Mouse (Mus musculus) heart, embryonic 13.5 days (tissue): ENCODE measurements at regions not wholly inside any gene's neighbourhood (a gene's known extent, or its start where the extent isn't known, plus 50 kb on each side); places are given as distances from the start of the nearest gene placed in this dataset.

Experiments used
- ATAC-seq: fragments of 200-750 bp; cut with Nextera tagmentation; 2 replicates; pipeline ENCODE4 v1.8.0; 2017; ENCODE audit warnings: moderate TSS enrichment; ENCODE audit not compliant: insufficient number of reproducible peaks, low FRiP score, low TSS enrichment; ENCODE audit errors: extremely low read depth
- H3K27ac ChIP-seq: fragments of 300-500 bp; sonication (generic); replicated peaks from 2 replicates; pipeline ENCODE4 v1.5.1; 2015; ENCODE audit warnings: moderate library complexity, mild to moderate bottlenecking, inconsistent platforms
- H3K27me3 ChIP-seq: fragments of 300-500 bp; sonication (generic); replicated peaks from 2 replicates; pipeline ENCODE4 v1.6.1; 2015; ENCODE audit warnings: mild to moderate bottlenecking, inconsistent platforms
- H3K36me3 ChIP-seq: fragments of 300-500 bp; sonication (generic); 2 replicates; pipeline ENCODE4 v1.6.1; 2015; ENCODE audit warnings: mild to moderate bottlenecking, inconsistent platforms
- H3K4me1 ChIP-seq: fragments of 300-500 bp; sonication (generic); 2 replicates; pipeline ENCODE4 v1.6.1; 2015; ENCODE audit warnings: inconsistent platforms
- H3K4me2 ChIP-seq: fragments of 300-500 bp; sonication (generic); 2 replicates; pipeline ENCODE4 v1.6.1; 2015; ENCODE audit warnings: inconsistent platforms, mild to moderate bottlenecking, moderate library complexity
- H3K4me3 ChIP-seq: fragments of 300-500 bp; sonication (generic); 2 replicates; pipeline ENCODE4 v1.5.1; 2015; ENCODE audit warnings: moderate library complexity, mild to moderate bottlenecking, inconsistent platforms
- H3K9ac ChIP-seq: fragments of 300-500 bp; sonication (generic); 2 replicates; pipeline ENCODE4 v1.6.1; 2015; ENCODE audit warnings: inconsistent platforms, mild to moderate bottlenecking, moderate library complexity
- H3K9me3 ChIP-seq: fragments of 300-500 bp; sonication (generic); 2 replicates; pipeline ENCODE4 v1.6.1; 2016; ENCODE audit warnings: inconsistent platforms
- WGBS: fragments of 180-500 bp; shearing (Covaris S2); methylation state at CpG from one replicate; pipeline ENCODE4 v1.1.7; 2015; ENCODE audit warnings: mixed read lengths; 5-methylcytosine and 5-hydroxymethylcytosine counted together

GRCm38 (mm10) chr13:16633445-16634092, 621.9 kb downstream of the Inhba start:
- Histone ChIP-seq H3K36me3 (no peaks in the 10 kb centered on the region), H3K4me2 (no peak overlapping the region), H3K4me1 (no peaks in the 10 kb centered on the region), H3K9me3 (no peaks in the 10 kb centered on the region), H3K27ac (no peak overlapping the region), H3K27me3 (no peaks in the 10 kb centered on the region), H3K9ac (no peak overlapping the region), H3K4me3 (no peak overlapping the region)
- ATAC-seq, result no peak
- 70% methylated on average over 5 of the region's 5 CpGs for WGBS

- no peak for ATAC-seq
- H3K36me3 ChIP-seq, result no peaks in the 10 kb centered on the region
- H3K27ac ChIP-seq, result no peak overlapping the region
- H3K4me2 ChIP-seq, result no peak overlapping the region
- WGBS, result 75% methylated on average over 2 of the region's 2 CpGs
- no peak overlapping the region for H3K4me3 ChIP-seq
- no peaks in the 10 kb centered on the region for H3K9me3 ChIP-seq
- no peaks in the 10 kb centered on the region for H3K27me3 ChIP-seq
- H3K4me1 ChIP-seq, result no peaks in the 10 kb centered on the region
- no peak overlapping the region for H3K9ac ChIP-seq
Measured at GRCm38 (mm10) chr13:16636251-16636650, 624.6 kb downstream of the Inhba start.

- Histone ChIP-seq H3K27ac (no peak overlapping the region), H3K9ac (no peak overlapping the region), H3K4me1 (peaks cover 7% of the 10 kb centered on the region), H3K27me3 (no peaks in the 10 kb centered on the region), H3K4me2 (no peak overlapping the region), H3K4me3 (no peak overlapping the region), H3K9me3 (no peaks in the 10 kb centered on the region), H3K36me3 (no peaks in the 10 kb centered on the region)
- 61% methylated on average over 3 of the region's 3 CpGs for WGBS
- ATAC-seq, result no peak
Measured at GRCm38 (mm10) chr13:16641611-16642449, 630.2 kb downstream of the Inhba start.

- H3K4me2 ChIP-seq, result no peak overlapping the region
- 25% methylated on average over 6 of the region's 6 CpGs for WGBS
- H3K36me3 ChIP-seq, result no peaks in the 10 kb centered on the region
Measured at GRCm38 (mm10) chr13:16642450-16642994, 630.9 kb downstream of the Inhba start.

GRCm38 (mm10) chr13:16645311-16645710, 633.7 kb downstream of the Inhba start:
- Histone ChIP-seq H3K9ac (no peak overlapping the region), H3K9me3 (no peaks in the 10 kb centered on the region), H3K27me3 (no peaks in the 10 kb centered on the region), H3K36me3 (no peaks in the 10 kb centered on the region), H3K4me2 (no peak overlapping the region), H3K27ac (no peak overlapping the region), H3K4me3 (no peak overlapping the region), H3K4me1 (peaks cover 7% of the 10 kb centered on the region)
- WGBS, result 59% methylated on average over 3 of the region's 3 CpGs
- no peak for ATAC-seq

More at GRCm38 (mm10) chr13:16642450-16642994, 630.9 kb downstream of the Inhba start:
- Histone ChIP-seq H3K27ac (no peak overlapping the region), H3K9ac (no peak overlapping the region), H3K27me3 (no peaks in the 10 kb centered on the region), H3K9me3 (no peaks in the 10 kb centered on the region), H3K4me3 (no peak overlapping the region), H3K4me1 (peaks cover 7% of the 10 kb centered on the region)
- ATAC-seq, result no peak

- peaks cover 7% of the 10 kb centered on the region for H3K4me1 ChIP-seq
- ATAC-seq, result no peak
- H3K4me3 ChIP-seq, result no peak overlapping the region
- no peak overlapping the region for H3K27ac ChIP-seq
- no peak overlapping the region for H3K9ac ChIP-seq
- no peaks in the 10 kb centered on the region for H3K27me3 ChIP-seq
- H3K4me2 ChIP-seq, result no peak overlapping the region
- H3K36me3 ChIP-seq, result no peaks in the 10 kb centered on the region
- H3K9me3 ChIP-seq, result no peaks in the 10 kb centered on the region
Measured at GRCm38 (mm10) chr13:16646056-16646455, 634.4 kb downstream of the Inhba start.

- H3K4me3 ChIP-seq, result no peak overlapping the region
- peaks cover 7% of the 10 kb centered on the region for H3K4me1 ChIP-seq
- H3K27me3 ChIP-seq, result no peaks in the 10 kb centered on the region
- no peaks in the 10 kb centered on the region for H3K9me3 ChIP-seq
- no peak overlapping the region for H3K27ac ChIP-seq
- H3K9ac ChIP-seq, result no peak overlapping the region
- H3K36me3 ChIP-seq, result no peaks in the 10 kb centered on the region
- no peak overlapping the region for H3K4me2 ChIP-seq
- ATAC-seq, result no peak
Measured at GRCm38 (mm10) chr13:16646649-16647048, 635.0 kb downstream of the Inhba start.

- no peak overlapping the region for H3K4me2 ChIP-seq
- H3K9me3 ChIP-seq, result no peaks in the 10 kb centered on the region
- no peak overlapping the region for H3K9ac ChIP-seq
- no peaks in the 10 kb centered on the region for H3K4me1 ChIP-seq
- no peak overlapping the region for H3K27ac ChIP-seq
- H3K36me3 ChIP-seq, result no peaks in the 10 kb centered on the region
- H3K27me3 ChIP-seq, result no peaks in the 10 kb centered on the region
- ATAC-seq, result no peak
- no peak overlapping the region for H3K4me3 ChIP-seq
- 58% methylated on average over 4 of the region's 4 CpGs for WGBS
Measured at GRCm38 (mm10) chr13:16656110-16656509, 644.5 kb downstream of the Inhba start.

GRCm38 (mm10) chr13:16659894-16660293, 648.2 kb downstream of the Inhba start:
- Histone ChIP-seq H3K4me1 (no peaks in the 10 kb centered on the region), H3K4me3 (no peak overlapping the region), H3K27me3 (no peaks in the 10 kb centered on the region), H3K4me2 (no peak overlapping the region), H3K9ac (no peak overlapping the region), H3K36me3 (no peaks in the 10 kb centered on the region), H3K27ac (no peak overlapping the region), H3K9me3 (no peaks in the 10 kb centered on the region)
- ATAC-seq, result no peak
- 63% methylated on average over 6 of the region's 6 CpGs for WGBS

- Histone ChIP-seq H3K27ac (no peak overlapping the region), H3K4me2 (no peak overlapping the region), H3K9ac (no peak overlapping the region), H3K4me3 (no peak overlapping the region), H3K36me3 (no peaks in the 10 kb centered on the region), H3K4me1 (peaks cover 2% of the 10 kb centered on the region; the same call in 1 of the 2 replicates), H3K9me3 (no peaks in the 10 kb centered on the region), H3K27me3 (no peaks in the 10 kb centered on the region)
- WGBS, result 73% methylated on average over 1 of the region's 1 CpGs
- no peak for ATAC-seq
Measured at GRCm38 (mm10) chr13:16668652-16669051, 657.0 kb downstream of the Inhba start.

GRCm38 (mm10) chr13:16669281-16669680, 657.6 kb downstream of the Inhba start:
- Histone ChIP-seq H3K4me2 (no peak overlapping the region), H3K9me3 (no peaks in the 10 kb centered on the region), H3K36me3 (no peaks in the 10 kb centered on the region), H3K4me3 (no peak overlapping the region), H3K27ac (no peak overlapping the region), H3K9ac (no peak overlapping the region), H3K4me1 (peaks cover 2% of the 10 kb centered on the region; the same call in 1 of the 2 replicates), H3K27me3 (no peaks in the 10 kb centered on the region)
- 92% methylated on average over 1 of the region's 1 CpGs for WGBS
- ATAC-seq, result no peak
